Mouse (Mus musculus): Measurements from ENCODE around the gene Trim25. TPM values are rescaled to one million over a fixed set of nuclear protein-coding genes. Genes with fewer than 3 reads are reported as not detected.

The Trim25 gene
- polyA plus RNA-seq, 1 experiment: 6.3 TPM

GRCm38 (mm10) chr11:89058515-89059270 is 59.5 kb downstream of the Trim25 start:
- H3K36me3 ChIP-seq (replicated peaks; ENCODE audit: low read length): peaks cover 33% of the 10 kb centered on the region
- peak overlapping the region; percentile 96 for H3K4me3 ChIP-seq (replicated peaks)
- H3K9me3 ChIP-seq: no peaks in the 10 kb centered on the region
- peaks cover 26% of the 10 kb centered on the region for H3K4me1 ChIP-seq
- no peak for TF ChIP-seq FLI1 (IDR thresholded peaks at IDR 0.05; ENCODE audit: low read length)
- no peak for TF ChIP-seq GATA1 (IDR thresholded peaks at IDR 0.05; ENCODE audit: borderline replicate concordance, low read length)
- peaks cover 3% of the 10 kb centered on the region for H3K27me3 ChIP-seq (replicated peaks)

DNA sequence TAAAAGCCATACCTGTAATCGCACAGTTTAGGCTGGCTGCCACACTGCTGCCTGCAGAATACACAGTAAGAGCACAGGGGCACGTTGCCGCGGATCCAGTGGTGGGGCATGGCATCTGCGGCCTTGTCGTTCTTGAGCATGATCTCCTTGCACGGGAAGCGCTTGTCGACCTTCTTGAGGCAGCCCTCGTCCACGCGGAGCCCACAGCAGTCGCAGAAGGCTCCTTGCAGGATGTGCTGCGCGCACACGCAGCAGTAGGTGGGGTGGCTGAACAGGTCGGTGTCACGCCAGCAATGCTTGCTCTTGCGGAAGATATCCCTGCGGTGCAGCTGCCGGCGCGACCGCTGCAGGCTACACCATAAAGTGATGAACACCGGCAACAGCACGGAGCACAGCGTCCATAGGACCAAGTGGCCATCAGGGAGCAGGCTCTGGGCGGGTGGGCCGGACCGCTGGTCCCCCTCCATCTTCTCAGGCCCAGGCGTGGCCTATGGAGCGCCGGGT is 60.8 kb downstream of the Trim25 start:
- Histone ChIP-seq H3K27me3 (replicated peaks) (peaks cover 3% of the 10 kb centered on the region), H3K36me3 (replicated peaks; ENCODE audit: low read length) (peaks cover 21% of the 10 kb centered on the region), H3K9me3 (no peaks in the 10 kb centered on the region), H3K4me3 (replicated peaks) (peak overlapping the region; percentile 96), H3K4me1 (peaks cover 26% of the 10 kb centered on the region)
- no peak for TF ChIP-seq GATA1 (IDR thresholded peaks at IDR 0.05; ENCODE audit: borderline replicate concordance, low read length)
- no peak for TF ChIP-seq FLI1 (IDR thresholded peaks at IDR 0.05; ENCODE audit: low read length)

DNA sequence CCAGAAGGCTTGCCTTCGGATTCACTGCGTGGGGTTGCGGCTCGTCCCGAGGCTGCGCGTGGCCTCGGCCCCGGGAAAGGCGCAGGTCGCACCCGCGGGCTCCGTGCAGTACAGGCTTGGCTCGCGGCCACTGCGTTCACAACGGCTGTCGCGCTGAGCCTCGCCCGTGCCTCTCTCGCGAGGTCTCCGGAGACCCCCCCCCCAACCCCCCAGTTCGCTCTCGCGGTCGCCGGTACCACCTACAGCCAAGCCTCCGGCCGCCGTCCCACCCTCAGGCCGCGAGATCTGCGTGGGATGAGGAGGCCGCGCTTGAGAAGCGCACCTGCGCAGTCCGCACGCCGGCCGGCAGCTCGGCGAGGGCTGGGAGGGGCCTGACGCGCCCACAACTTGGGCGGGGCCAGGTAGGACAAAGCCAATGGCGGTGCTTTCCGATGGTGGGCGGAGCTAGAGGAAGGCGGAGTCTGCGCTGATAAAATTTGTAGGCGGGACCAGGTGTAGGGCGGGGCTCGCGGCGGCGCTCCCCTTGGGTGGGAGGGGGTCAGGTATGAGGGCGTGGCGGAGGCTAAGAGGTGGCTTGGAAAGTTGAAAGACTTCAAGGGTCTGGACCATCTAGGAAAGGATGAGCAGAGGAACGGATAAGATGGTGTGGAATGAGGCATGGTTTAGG is 61.4 kb downstream of the Trim25 start:
- Histone ChIP-seq H3K4me3 (replicated peaks) (peak overlapping the region; percentile 96), H3K36me3 (replicated peaks; ENCODE audit: low read length) (peaks cover 16% of the 10 kb centered on the region), H3K27me3 (replicated peaks) (peaks cover 3% of the 10 kb centered on the region), H3K9me3 (0 out of 2 replicates have a peak, but pooled peaks cover 4% of the 10 kb centered on the region), H3K4me1 (peaks cover 26% of the 10 kb centered on the region)
- TF ChIP-seq FLI1 (IDR thresholded peaks at IDR 0.05; ENCODE audit: low read length): no peak
- no peak for TF ChIP-seq GATA1 (IDR thresholded peaks at IDR 0.05; ENCODE audit: borderline replicate concordance, low read length)

DNA sequence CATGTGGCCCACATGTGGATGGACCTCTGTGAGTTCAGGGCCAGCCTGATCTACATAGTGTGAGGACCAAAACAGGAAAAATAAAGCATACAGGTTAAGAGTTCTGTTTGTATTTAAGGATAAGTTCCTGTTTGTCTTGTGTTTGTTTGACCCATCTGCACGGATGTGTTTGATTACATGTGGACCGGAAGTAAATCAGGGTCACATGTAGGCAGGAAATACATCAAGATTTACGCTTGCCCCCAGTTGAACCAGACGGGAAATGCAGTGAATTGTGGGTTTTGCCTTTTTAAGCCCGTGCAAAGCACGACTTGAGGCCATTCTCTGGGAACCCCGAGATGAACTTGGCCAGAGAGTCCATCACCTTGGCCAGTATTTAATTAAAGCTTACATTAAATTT is 62.2 kb downstream of the Trim25 start:
- peaks cover 26% of the 10 kb centered on the region for H3K4me1 ChIP-seq
- H3K36me3 ChIP-seq (replicated peaks; ENCODE audit: low read length): peaks cover 10% of the 10 kb centered on the region
- H3K9me3 ChIP-seq: 0 out of 2 replicates have a peak, but pooled peaks cover 4% of the 10 kb centered on the region
- peaks cover 6% of the 10 kb centered on the region for H3K27me3 ChIP-seq (replicated peaks)
- H3K4me3 ChIP-seq (replicated peaks): no peak overlapping the region
- TF ChIP-seq GATA1 (IDR thresholded peaks at IDR 0.05; ENCODE audit: borderline replicate concordance, low read length) (no peak), FLI1 (IDR thresholded peaks at IDR 0.05; ENCODE audit: low read length) (no peak)

DNA sequence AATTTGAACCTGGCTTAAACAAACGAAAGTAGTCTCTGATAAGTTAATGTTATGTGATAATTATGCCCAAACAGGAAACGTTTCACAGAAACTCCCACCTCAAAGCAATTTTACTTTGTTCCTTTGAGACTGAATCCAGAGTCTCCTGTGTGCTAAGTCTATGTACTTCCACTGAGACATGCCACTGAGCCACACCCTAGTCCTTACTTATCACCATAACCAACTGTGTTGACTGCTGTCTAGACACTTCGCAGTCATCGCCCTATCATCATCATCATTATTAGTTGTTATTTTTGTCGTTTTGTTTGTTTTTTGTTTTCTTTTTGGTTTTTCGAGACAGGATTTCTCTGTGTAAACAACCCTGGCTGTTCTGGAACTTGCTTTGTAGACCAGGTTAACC is 65.1 kb downstream of the Trim25 start:
- peaks cover 34% of the 10 kb centered on the region for H3K4me1 ChIP-seq
- peaks cover 10% of the 10 kb centered on the region for H3K27me3 ChIP-seq (replicated peaks)
- no peak for TF ChIP-seq GATA1 (IDR thresholded peaks at IDR 0.05; ENCODE audit: borderline replicate concordance, low read length)
- no peak for TF ChIP-seq FLI1 (IDR thresholded peaks at IDR 0.05; ENCODE audit: low read length)
- H3K36me3 ChIP-seq (replicated peaks; ENCODE audit: low read length): no peaks in the 10 kb centered on the region
- 0 out of 2 replicates have a peak, but pooled peaks cover 4% of the 10 kb centered on the region for H3K9me3 ChIP-seq
- H3K4me3 ChIP-seq (replicated peaks): no peak overlapping the region

DNA sequence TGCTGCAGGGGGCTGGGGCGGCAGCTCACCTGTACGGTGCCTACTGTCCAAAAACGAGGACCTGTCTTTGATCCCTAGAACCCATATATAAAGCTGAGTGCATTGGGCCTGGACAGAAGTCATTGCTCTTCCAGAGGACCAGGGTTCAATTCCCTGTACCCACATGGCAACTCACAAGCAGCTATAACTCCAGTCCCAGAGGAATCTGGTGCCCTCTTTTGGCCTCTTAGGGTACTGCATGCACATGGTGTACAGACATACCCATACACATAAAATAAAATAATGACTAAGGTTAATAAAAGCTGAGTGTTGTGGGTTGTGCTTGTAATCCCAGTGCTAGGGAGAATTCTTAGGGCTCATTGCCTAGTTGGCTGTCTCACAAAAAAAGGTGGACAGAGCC is 66.1 kb downstream of the Trim25 start:
- H3K36me3 ChIP-seq (replicated peaks; ENCODE audit: low read length): no peaks in the 10 kb centered on the region
- no peak overlapping the region for H3K4me3 ChIP-seq (replicated peaks)
- H3K9me3 ChIP-seq: 0 out of 2 replicates have a peak, but pooled peaks cover 4% of the 10 kb centered on the region
- H3K4me1 ChIP-seq: peaks cover 28% of the 10 kb centered on the region
- no peak for TF ChIP-seq GATA1 (IDR thresholded peaks at IDR 0.05; ENCODE audit: borderline replicate concordance, low read length)
- TF ChIP-seq FLI1 (IDR thresholded peaks at IDR 0.05; ENCODE audit: low read length): no peak
- peaks cover 10% of the 10 kb centered on the region for H3K27me3 ChIP-seq (replicated peaks)

- Histone ChIP-seq H3K4me3 (replicated peaks) (no peak overlapping the region), H3K4me1 (peaks cover 22% of the 10 kb centered on the region), H3K27me3 (replicated peaks) (peaks cover 10% of the 10 kb centered on the region), H3K36me3 (replicated peaks; ENCODE audit: low read length) (no peaks in the 10 kb centered on the region), H3K9me3 (0 out of 2 replicates have a peak, but pooled peaks cover 4% of the 10 kb centered on the region)
- TF ChIP-seq FLI1 (IDR thresholded peaks at IDR 0.05; ENCODE audit: low read length): no peak
- TF ChIP-seq GATA1 (IDR thresholded peaks at IDR 0.05; ENCODE audit: borderline replicate concordance, low read length): no peak
Observed at GRCm38 (mm10) chr11:89066126-89066525, 67.0 kb downstream of the Trim25 start.

DNA sequence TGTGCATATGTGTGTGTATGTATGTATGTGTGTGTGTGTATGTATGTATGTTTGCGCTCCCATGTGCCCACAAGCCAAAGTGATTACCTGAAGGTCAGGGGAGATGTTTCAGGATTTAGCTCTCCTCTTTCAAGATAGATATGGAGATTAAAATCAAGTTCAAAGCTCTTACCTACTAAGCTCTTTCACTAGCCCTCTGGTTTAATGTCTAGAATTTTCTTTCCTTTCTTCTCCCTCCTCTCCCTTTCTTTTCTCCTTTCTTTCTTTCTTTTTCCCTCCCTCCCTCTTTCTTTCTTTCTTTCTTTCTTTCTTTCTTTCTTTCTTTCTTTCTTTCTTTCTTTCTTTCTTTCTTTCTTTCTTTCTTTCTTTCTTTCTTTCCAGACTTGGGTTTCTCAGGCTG is 67.6 kb downstream of the Trim25 start, which contains the start of gene Dgke:
Gene Dgke, minus strand, starts transcription at position 101 of the 400 bp plus-strand sequence.
- no peaks in the 10 kb centered on the region for H3K36me3 ChIP-seq (replicated peaks; ENCODE audit: low read length)
- no peak within 1 kb of the TSS for H3K4me3 ChIP-seq (replicated peaks)
- peaks cover 22% of the 10 kb centered on the region for H3K4me1 ChIP-seq
- H3K27me3 ChIP-seq (replicated peaks): peaks cover 10% of the 10 kb centered on the region
- no peak for TF ChIP-seq GATA1 (IDR thresholded peaks at IDR 0.05; ENCODE audit: borderline replicate concordance, low read length)
- no peak for TF ChIP-seq FLI1 (IDR thresholded peaks at IDR 0.05; ENCODE audit: low read length)
- 0 out of 2 replicates have a peak, but pooled peaks cover 4% of the 10 kb centered on the region for H3K9me3 ChIP-seq

DNA sequence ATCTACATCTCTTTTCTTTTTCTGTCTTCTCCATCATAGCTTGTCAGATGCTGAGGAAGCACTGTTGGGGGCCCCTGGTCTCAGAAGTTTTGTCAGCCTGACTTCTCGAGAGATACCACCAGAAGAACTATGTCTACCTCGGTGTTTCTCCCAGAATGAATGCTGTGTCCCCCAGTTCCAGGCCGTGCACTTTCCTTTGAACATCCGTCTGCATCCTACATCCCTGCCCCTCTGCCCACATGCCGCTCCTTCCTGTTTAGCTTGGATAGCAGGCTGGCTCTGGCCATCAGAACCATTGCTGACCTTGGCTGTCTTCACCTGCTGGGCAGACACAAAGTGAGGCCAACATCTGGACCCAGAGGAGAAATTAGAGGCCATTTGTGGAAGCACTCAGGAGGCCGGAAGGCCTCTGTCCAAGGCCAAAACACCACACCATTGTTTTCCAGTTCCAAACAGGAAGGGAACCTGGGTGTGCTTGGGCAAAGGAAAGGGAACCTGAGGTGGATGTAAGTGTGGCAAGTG is 68.2 kb downstream of the Trim25 start:
- 0 out of 2 replicates have a peak, but pooled peaks cover 4% of the 10 kb centered on the region for H3K9me3 ChIP-seq
- peaks cover 11% of the 10 kb centered on the region for H3K27me3 ChIP-seq (replicated peaks)
- H3K4me1 ChIP-seq: peaks cover 24% of the 10 kb centered on the region
- no peak for TF ChIP-seq GATA1 (IDR thresholded peaks at IDR 0.05; ENCODE audit: borderline replicate concordance, low read length)
- TF ChIP-seq FLI1 (IDR thresholded peaks at IDR 0.05; ENCODE audit: low read length): no peak
- H3K36me3 ChIP-seq (replicated peaks; ENCODE audit: low read length): no peaks in the 10 kb centered on the region
- H3K4me3 ChIP-seq (replicated peaks): no peak overlapping the region

Measured in megakaryocyte, embryonic 14.5 days (primary cell).